10 mouse cellular contexts compared by ENCODE assay signal in genomic region chr13:42060846-42061630, GRCm38 (mm10). TPM values are rescaled to one million over a fixed set of nuclear protein-coding genes. Genes with fewer than 3 reads are reported as not detected.
DNase-seq lines count a peak whose midpoint lies in the region; ATAC-seq and TF ChIP-seq lines count a peak whose summit lies in the region.
"Had no signal": no experiment of that assay in that cellular context is flagged by ENCODE, and none has a peak within 500 bp of the region (broad histone marks: within the 10 kb centered on the region; RNA-seq: fewer than 3 reads in every experiment).

No protein-coding gene starts in this region.

- no peak overlapping the region for H3K9ac ChIP-seq in liver, embryonic 11.5 days (ENCODE audit: low read depth, low read length)
- H3K9ac ChIP-seq in hindbrain, embryonic 14.5 days = no peak overlapping the region

- no peak overlapping the region for H3K27ac ChIP-seq in heart, embryonic 10.5 days
- H3K27ac ChIP-seq in liver, embryonic 11.5 days (ENCODE audit: low read depth, low read length) = no peak overlapping the region
- no peak overlapping the region for H3K27ac ChIP-seq in hindbrain, embryonic 14.5 days

- DNase-seq in heart, postnatal 14 days = peak; percentile 22 to 30
- DNase-seq in heart, embryonic 10.5 days (ENCODE audit: low spot score) = no peak
- DNase-seq in G1E (ENCODE audit: low spot score) = peak; percentile 15
- DNase-seq in liver, embryonic 11.5 days (ENCODE audit: low spot score) = no peak
- peak; percentile 69 to 73 for DNase-seq in spleen, postnatal 36 days (ENCODE audit: low spot score in 2 of 2)
- DNase-seq in adrenal gland, postnatal 10 days = no peak
- DNase-seq in hindbrain, embryonic 14.5 days (ENCODE audit: low spot score) = no peak
- no peak for DNase-seq in testis, postnatal 14 days (ENCODE audit: low spot score)

- H3K4me3 ChIP-seq in heart, embryonic 10.5 days = no peak overlapping the region
- H3K4me3 ChIP-seq in G1E (ENCODE audit: low read depth, low read length) = no peak overlapping the region
- H3K4me3 ChIP-seq in liver, embryonic 11.5 days (ENCODE audit: low read depth, low read length) = no peak overlapping the region
- H3K4me3 ChIP-seq in hindbrain, embryonic 14.5 days (replicated peaks; ENCODE audit: low read length) = no peak overlapping the region
- H3K4me3 ChIP-seq: myocyte had no signal

- H3K27me3 ChIP-seq in heart, embryonic 10.5 days (ENCODE audit: insufficient read depth, poor library complexity, severe bottlenecking) = no peaks in the 10 kb centered on the region
- H3K27me3 ChIP-seq in G1E (ENCODE audit: insufficient read depth, low read length) = no peaks in the 10 kb centered on the region
- no peaks in the 10 kb centered on the region for H3K27me3 ChIP-seq in liver, embryonic 11.5 days (replicated peaks; ENCODE audit: control insufficient read depth, insufficient read depth, low read length)
- no peaks in the 10 kb centered on the region for H3K27me3 ChIP-seq in hindbrain, embryonic 14.5 days (ENCODE audit: control insufficient read depth, insufficient read depth, low read length)

- H3K9me3 ChIP-seq in heart, embryonic 10.5 days = no peaks in the 10 kb centered on the region
- H3K9me3 ChIP-seq in G1E (replicated peaks) = no peaks in the 10 kb centered on the region
- H3K9me3 ChIP-seq in liver, embryonic 11.5 days (ENCODE audit: control insufficient read depth, low read length) = no peaks in the 10 kb centered on the region
- no peaks in the 10 kb centered on the region for H3K9me3 ChIP-seq in hindbrain, embryonic 14.5 days (ENCODE audit: control insufficient read depth, low read length)

- peaks cover 58% of the 10 kb centered on the region for H3K36me3 ChIP-seq in heart, embryonic 10.5 days
- H3K36me3 ChIP-seq in G1E (replicated peaks) = peaks cover 70% of the 10 kb centered on the region
- H3K36me3 ChIP-seq in liver, embryonic 11.5 days (ENCODE audit: control insufficient read depth, insufficient read depth, low read length) = peaks cover 4% of the 10 kb centered on the region; the same call in 1 of the 2 replicates
- H3K36me3 ChIP-seq in hindbrain, embryonic 14.5 days (replicated peaks; ENCODE audit: control insufficient read depth, insufficient read depth) = peaks cover 35% of the 10 kb centered on the region

- WGBS in heart, embryonic 10.5 days = 86% methylated on average over 10 of the region's 10 CpGs
- WGBS in liver, embryonic 11.5 days = 71% methylated on average over 10 of the region's 10 CpGs
- 88% methylated on average over 10 of the region's 10 CpGs for WGBS in hindbrain, embryonic 14.5 days

- intact Hi-C loops in heart, postnatal 14 days (cut with DNase I) = no loop called here

- ATAC-seq in G1E (ENCODE audit: extremely low read depth, insufficient number of reproducible peaks, low FRiP score, poor library complexity, severe bottlenecking) = no peak
- no peak; the same call in 1 of the 2 replicates for ATAC-seq in liver, embryonic 11.5 days (replicated peaks; ENCODE audit: low FRiP score)
- ATAC-seq in hindbrain, embryonic 14.5 days (ENCODE audit: low FRiP score) = no peak
- ATAC-seq: intestine, embryonic 16.5 days had no signal

- H3K4me1 ChIP-seq in heart, embryonic 10.5 days = peaks cover 8% of the 10 kb centered on the region; the same call in 1 of the 2 replicates
- peaks cover 22% of the 10 kb centered on the region for H3K4me1 ChIP-seq in G1E (ENCODE audit: insufficient read depth, low read depth, low read length)
- H3K4me1 ChIP-seq in liver, embryonic 11.5 days (replicated peaks; ENCODE audit: control insufficient read depth, insufficient read depth, low read length) = peaks cover 19% of the 10 kb centered on the region
- H3K4me1 ChIP-seq in hindbrain, embryonic 14.5 days (replicated peaks; ENCODE audit: control insufficient read depth, insufficient read depth, low read length) = no peaks in the 10 kb centered on the region

- H3K4me2 ChIP-seq in liver, embryonic 11.5 days = 0 out of 2 replicates have a peak overlapping the region, but pooled peaks have one; percentile 5
- H3K4me2 ChIP-seq in hindbrain, embryonic 14.5 days (replicated peaks) = no peak overlapping the region

- no peak for TF ChIP-seq CTCF in G1E (IDR thresholded peaks at IDR 0.05; ENCODE audit: low read depth, low read length)

RNA-seq across cellular contexts. Expression of gene Hivep1, which starts 9.2 kb away (rescaled TPM):
- 10 to 100 TPM; 21.2 to 23.7 TPM for total RNA-seq in heart, postnatal 14 days (2021)
- polyA plus RNA-seq in heart, embryonic 10.5 days (2016; fragmentation: Nextera tagmentation; extraction: Ambion mirVana) = 7.5 and 8.2 TPM in 2 replicates
- total RNA-seq in G1E (2014; fragmentation: Nextera tagmentation) (21.0 and 31.0 TPM in 2 replicates), G1E (2017) (4.5 and 5.6 TPM in 2 replicates)
- polyA plus RNA-seq in G1E (2012) = 8.8 and 11.5 TPM in 2 replicates
- 4.7 and 6.7 TPM in 2 replicates for polyA plus RNA-seq in liver, embryonic 11.5 days (2014; fragmentation: Nextera tagmentation; extraction: Ambion mirVana)
- total RNA-seq in adrenal gland, postnatal 10 days (2021) = 10 to 100 TPM; 21.0 to 24.3 TPM
- polyA plus RNA-seq in hindbrain, embryonic 14.5 days (2014; fragmentation: Nextera tagmentation; extraction: Ambion mirVana) = 21.8 and 23.0 TPM in 2 replicates

Comparison
In these comparisons a context has a peak if more than half of its experiments do, and no peak if none do; other contexts are left out.
1. DNase-seq: peak in heart, postnatal 14 days (2 of 2), G1E (single experiment) and spleen, postnatal 36 days (2 of 2); none in heart, embryonic 10.5 days (single experiment), liver, embryonic 11.5 days (single experiment), adrenal gland, postnatal 10 days (single experiment), hindbrain, embryonic 14.5 days (single experiment) and testis, postnatal 14 days (single experiment).